Mouse (Mus musculus) erythroblast, adult 5-6 weeks (primary cell): ENCODE data around the gene Ap1g1. TPM values are rescaled to one million over a fixed set of nuclear protein-coding genes. Genes with fewer than 3 reads are reported as not detected.

ENCODE experiments used
- ATAC-seq: replicated peaks from 2 replicates; pipeline ENCODE4 v1.8.0; 2016; ENCODE audit warnings: moderate number of reproducible peaks, mild to moderate bottlenecking, moderate TSS enrichment, inconsistent platforms; ENCODE audit not compliant: poor library complexity, low FRiP score, severe bottlenecking
- total RNA-seq, 2 experiments: library from RNA; stranded (forward) in 1 of 2; stranded (reverse) in 1 of 2; fragments of 150-400 nt in 1 of 2; fragments of 200-764, 138-1000 nt in 1 of 2; gene quantifications; 2 replicates each; pipeline versions ENCODE4 v1.2.3 to v1.2.4; 2015 to 2017; ENCODE audit warnings: low replicate concordance in 2 of 2

The Ap1g1 gene
- total RNA-seq, 2 experiments from 2014 or later = 26.2 to 85.7 TPM

GRCm38 (mm10) chr8:109778993-109779421, 653 bp downstream of the Ap1g1 start:
- ATAC-seq = peak; percentile 64

- ATAC-seq = peak; percentile 10; the same call in 1 of the 2 replicates
Measured at GRCm38 (mm10) chr8:109779431-109780228, 1.3 kb downstream of the Ap1g1 start.

GRCm38 (mm10) chr8:109780548-109780947, 2.2 kb downstream of the Ap1g1 start:
- ATAC-seq = no peak

DNA sequence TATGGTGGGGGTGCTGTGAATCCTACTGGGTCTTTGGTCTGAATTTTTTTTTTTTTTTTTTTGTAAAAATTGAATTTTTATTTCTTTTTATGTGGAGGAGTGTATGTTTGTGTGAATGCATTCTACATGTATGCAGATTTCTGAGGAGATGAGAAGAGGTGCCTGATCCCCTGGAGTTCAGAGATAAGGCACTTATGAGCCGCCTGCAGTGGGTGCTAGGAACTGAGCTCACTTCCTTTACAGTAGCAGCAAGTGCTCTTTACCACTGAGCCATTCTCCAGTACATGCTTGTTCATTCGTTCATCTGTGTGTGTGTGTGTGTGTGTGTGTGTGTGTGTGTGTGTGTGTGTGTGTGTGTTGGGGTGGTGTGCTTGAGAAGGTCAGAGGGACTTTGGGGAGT, 12.6 kb downstream of the Ap1g1 start:
- peak; percentile 67; the same call in 1 of the 2 replicates for ATAC-seq

GRCm38 (mm10) chr8:109795166-109795565, 16.8 kb downstream of the Ap1g1 start:
- no peak for ATAC-seq

DNA sequence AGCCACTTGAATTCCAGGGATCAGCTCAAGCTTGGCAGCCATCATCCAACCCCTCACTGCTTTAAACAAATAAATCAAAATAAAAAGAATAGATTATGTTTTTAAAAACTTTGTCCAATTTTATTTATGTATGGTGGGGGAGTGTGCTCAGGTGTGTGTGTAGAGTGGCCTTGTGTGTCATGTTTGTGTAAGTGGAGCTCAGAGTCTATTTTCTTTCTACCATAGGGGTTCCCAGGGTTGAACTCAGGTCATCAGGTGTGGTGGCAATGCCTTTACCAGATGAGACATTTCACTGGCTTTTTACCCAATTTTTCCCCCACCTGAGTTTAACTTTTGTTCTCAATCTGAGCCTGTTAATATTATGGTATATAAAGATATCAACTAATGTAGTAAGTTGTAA, 20.4 kb downstream of the Ap1g1 start:
- no peak for ATAC-seq

- no peak for ATAC-seq
Measured at GRCm38 (mm10) chr8:109799245-109799644, 20.9 kb downstream of the Ap1g1 start.

DNA sequence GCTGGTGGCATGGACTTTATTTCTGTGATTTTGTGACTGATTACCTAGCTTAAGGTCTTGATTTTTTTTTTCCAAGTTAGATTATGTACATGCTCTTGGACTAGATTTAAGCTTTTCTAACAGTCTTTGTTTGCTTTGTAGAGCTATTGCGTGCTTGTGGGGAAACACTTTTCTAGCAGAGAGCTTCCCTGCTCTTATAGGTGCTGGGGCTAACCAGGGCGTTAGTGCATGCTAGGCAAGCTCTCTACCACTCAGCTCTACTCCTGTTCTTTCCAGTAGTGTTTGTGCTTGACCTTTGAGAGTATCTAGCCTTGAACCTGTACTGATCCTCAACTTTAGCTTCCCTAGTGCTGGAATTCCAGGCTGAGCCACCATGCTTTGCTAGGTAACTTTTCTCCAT, 22.0 kb downstream of the Ap1g1 start:
- no peak for ATAC-seq

- ATAC-seq = no peak
Measured at GRCm38 (mm10) chr8:109803211-109803610, 24.9 kb downstream of the Ap1g1 start.

DNA sequence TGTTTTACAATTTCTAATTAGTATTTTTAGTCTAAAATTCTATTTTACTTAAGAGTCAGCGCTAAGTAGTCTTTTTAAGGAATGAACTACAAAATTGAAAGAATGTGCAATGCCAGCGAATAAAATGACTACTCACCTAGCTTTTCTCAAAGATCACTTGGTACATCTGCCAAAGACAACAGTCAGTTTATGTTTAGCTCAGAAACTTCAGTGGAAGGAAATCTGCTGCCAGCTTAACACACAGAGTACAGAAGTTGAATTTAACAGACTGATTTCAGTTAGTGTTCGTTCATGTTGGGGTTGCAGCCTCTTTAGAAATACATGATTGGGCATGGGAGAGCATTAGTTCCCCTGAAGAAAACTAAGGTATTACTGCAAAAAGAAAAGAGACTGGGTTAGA, 25.4 kb downstream of the Ap1g1 start:
- no peak for ATAC-seq

- no peak for ATAC-seq
Measured at GRCm38 (mm10) chr8:109806522-109806921, 28.2 kb downstream of the Ap1g1 start.

- no peak for ATAC-seq
Measured at GRCm38 (mm10) chr8:109807401-109808119, 29.2 kb downstream of the Ap1g1 start.

- ATAC-seq = no peak
Measured at GRCm38 (mm10) chr8:109808120-109808447, 29.7 kb downstream of the Ap1g1 start.

DNA sequence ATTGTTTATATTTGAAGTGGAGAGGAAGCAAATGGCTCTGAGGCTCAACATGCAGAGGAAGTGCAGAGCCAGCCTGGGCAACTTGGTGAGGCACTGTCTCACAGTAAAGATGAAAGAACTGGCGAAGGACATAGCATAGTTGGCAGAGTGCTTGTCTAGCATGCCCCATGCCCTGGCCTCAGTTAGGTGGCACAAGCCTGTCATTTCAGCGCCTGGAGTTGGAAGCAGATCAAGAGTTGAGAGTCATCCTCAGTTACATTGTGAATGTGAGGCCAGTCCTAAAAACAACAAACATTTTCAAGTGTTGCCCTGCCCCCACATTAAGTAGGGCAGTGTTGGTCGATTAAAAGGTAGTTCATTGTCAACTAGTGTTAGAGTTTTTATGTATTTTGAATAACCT, 32.1 kb downstream of the Ap1g1 start:
- ATAC-seq = no peak

DNA sequence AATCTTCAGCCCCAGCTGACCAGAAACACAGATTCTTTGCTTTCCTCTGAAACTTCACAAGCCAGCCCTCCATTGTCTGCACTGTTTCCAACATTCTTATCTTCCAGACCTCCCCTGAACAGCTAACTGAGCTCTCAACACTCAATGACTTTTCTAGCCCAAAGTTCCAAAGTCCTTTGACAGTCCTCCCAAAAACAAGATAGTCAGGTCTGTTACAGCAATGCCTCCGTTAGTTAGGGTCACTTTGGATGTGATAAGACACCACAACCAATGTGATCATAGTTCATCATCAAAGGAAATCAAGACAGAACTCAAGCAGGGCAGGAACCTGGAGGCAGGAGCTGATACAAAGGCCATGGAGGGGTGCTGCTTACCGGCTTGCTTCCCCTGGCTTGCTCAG, 36.9 kb downstream of the Ap1g1 start:
- no peak for ATAC-seq

DNA sequence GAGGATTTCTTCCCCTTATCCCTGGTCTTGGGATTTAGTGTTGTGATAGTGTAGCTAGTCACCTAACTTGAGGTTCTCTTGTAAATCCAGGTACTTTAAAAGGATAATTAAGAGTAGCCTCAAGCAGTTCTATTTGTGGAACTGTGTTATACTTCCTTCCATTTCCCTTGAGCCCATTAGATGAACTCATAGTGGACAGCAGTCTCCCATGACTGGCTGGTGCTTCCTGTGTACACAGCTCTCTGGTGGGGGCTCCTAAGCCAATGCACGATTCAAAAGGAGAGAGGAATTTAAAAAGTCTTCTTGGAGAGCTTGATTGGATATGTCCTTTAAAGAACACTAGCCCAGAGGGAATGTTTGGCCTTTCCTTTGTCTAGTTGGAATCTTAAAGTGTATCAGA, 39.6 kb downstream of the Ap1g1 start:
- no peak for ATAC-seq

GRCm38 (mm10) chr8:109823561-109823960, 45.2 kb downstream of the Ap1g1 start:
- no peak for ATAC-seq

- ATAC-seq = no peak
Measured at GRCm38 (mm10) chr8:109839822-109840221, 61.5 kb downstream of the Ap1g1 start.

DNA sequence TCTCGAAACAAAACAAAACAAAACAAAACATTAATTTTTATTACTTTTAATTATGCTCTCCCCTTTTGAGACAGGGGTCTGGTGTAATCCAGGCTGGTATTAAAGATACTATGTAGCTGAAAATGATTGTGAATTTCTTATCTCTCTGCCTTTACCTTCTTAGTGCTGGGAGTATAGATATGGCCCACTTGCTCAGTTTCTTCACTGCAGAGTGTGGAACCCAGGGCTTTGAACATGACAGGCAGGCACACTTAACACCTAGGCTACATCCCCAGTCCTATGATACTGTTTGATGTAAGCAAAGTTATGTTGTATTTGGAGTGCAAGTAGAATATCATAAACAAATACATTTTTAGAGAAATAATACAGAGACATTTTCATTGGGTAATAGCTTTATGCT, 64.1 kb downstream of the Ap1g1 start:
- ATAC-seq = no peak

- ATAC-seq = 0 out of 2 replicates have a peak, but pooled peaks have one; percentile 24
Measured at GRCm38 (mm10) chr8:109847866-109848265, 69.5 kb downstream of the Ap1g1 start.

DNA sequence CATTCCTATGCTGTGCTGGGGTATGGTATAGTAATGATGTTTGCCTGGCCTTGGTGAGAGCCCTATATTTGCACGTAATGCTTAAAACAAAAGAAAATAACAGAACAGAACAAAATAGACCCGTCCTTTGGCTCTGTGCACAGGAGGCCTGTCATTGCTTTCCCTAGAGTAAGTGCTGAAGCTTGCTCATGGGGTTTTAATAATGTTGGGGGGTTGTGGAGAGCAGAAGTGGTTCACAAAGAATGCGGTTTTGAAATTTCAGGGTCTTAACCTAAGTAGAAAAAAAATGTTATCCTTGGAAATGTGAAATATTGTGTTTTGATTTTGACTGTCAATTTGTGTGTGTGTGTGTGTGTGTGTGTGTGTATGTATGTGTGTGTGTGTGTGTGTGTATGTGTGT, 70.6 kb downstream of the Ap1g1 start:
- ATAC-seq = no peak
